Mouse (Mus musculus): ENCODE data around the gene Gm49353. TPM values are rescaled to one million over a fixed set of nuclear protein-coding genes. Genes with fewer than 3 reads are reported as not detected.

Gm49353 gene
- polyA plus RNA-seq, 1 experiment, result not detected

DNA sequence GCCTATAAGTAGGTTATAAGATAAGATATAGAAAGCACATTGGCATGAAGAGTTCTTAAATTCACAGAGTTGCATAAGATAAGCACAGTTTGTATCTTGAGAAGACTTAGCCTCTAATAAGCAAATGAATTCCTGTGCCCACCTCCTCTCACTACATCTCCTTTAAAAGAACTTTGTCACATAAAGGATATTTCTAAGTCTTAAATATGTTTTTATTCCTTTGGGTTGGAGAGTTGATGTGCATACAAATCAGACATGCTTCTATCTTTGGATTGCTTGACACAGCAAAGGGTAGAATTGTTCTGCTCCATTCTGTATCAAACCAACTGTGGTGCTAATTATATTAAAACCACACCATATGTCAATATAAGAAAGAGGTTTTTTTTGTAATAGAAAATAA, 5.0 kb upstream of the Gm49353 start:
- no peak overlapping the region for H3K4me3 ChIP-seq (ENCODE audit: insufficient read depth, low read depth, low read length)
- TF ChIP-seq POLR2A (IDR thresholded peaks at IDR 0.05; ENCODE audit: insufficient read depth, low read depth, low read length) (no peak), CTCF (IDR thresholded peaks at IDR 0.05; ENCODE audit: insufficient read depth, low read depth, low read length) (no peak)
- no peak overlapping the region for H3K27ac ChIP-seq (ENCODE audit: insufficient read depth, low read depth, low read length)
- peaks cover 7% of the 10 kb centered on the region; the same call in 1 of the 2 replicates for H3K4me1 ChIP-seq (ENCODE audit: control insufficient read depth, insufficient read depth, low read length)

GRCm38 (mm10) chr10:29196811-29197210, 1.9 kb upstream of the Gm49353 start:
- no peak for TF ChIP-seq CTCF (IDR thresholded peaks at IDR 0.05; ENCODE audit: insufficient read depth, low read depth, low read length)
- TF ChIP-seq POLR2A (IDR thresholded peaks at IDR 0.05; ENCODE audit: insufficient read depth, low read depth, low read length), result no peak
- 98% methylated on average over 33 of the region's 33 CpGs for WGBS
- H3K4me3 ChIP-seq (ENCODE audit: insufficient read depth, low read depth, low read length), result no peak overlapping the region
- H3K27ac ChIP-seq (ENCODE audit: insufficient read depth, low read depth, low read length), result no peak overlapping the region
- H3K4me1 ChIP-seq (ENCODE audit: control insufficient read depth, insufficient read depth, low read length), result peaks cover 7% of the 10 kb centered on the region; the same call in 1 of the 2 replicates

GRCm38 (mm10) chr10:29199835-29200234, 1.1 kb downstream of the Gm49353 start:
- WGBS, result 86% methylated on average over 3 of the region's 3 CpGs
- no peak overlapping the region for H3K27ac ChIP-seq (ENCODE audit: insufficient read depth, low read depth, low read length)
- TF ChIP-seq CTCF (IDR thresholded peaks at IDR 0.05; ENCODE audit: insufficient read depth, low read depth, low read length) (no peak), POLR2A (IDR thresholded peaks at IDR 0.05; ENCODE audit: insufficient read depth, low read depth, low read length) (no peak)
- peaks cover 7% of the 10 kb centered on the region; the same call in 1 of the 2 replicates for H3K4me1 ChIP-seq (ENCODE audit: control insufficient read depth, insufficient read depth, low read length)
- no peak overlapping the region for H3K4me3 ChIP-seq (ENCODE audit: insufficient read depth, low read depth, low read length)

GRCm38 (mm10) chr10:29200609-29201008, 1.9 kb downstream of the Gm49353 start:
- peaks cover 7% of the 10 kb centered on the region; the same call in 1 of the 2 replicates for H3K4me1 ChIP-seq (ENCODE audit: control insufficient read depth, insufficient read depth, low read length)
- WGBS, result 95% methylated on average over 1 of the region's 1 CpGs
- no peak overlapping the region for H3K27ac ChIP-seq (ENCODE audit: insufficient read depth, low read depth, low read length)
- no peak for TF ChIP-seq POLR2A (IDR thresholded peaks at IDR 0.05; ENCODE audit: insufficient read depth, low read depth, low read length)
- no peak for TF ChIP-seq CTCF (IDR thresholded peaks at IDR 0.05; ENCODE audit: insufficient read depth, low read depth, low read length)
- H3K4me3 ChIP-seq (ENCODE audit: insufficient read depth, low read depth, low read length), result no peak overlapping the region

DNA sequence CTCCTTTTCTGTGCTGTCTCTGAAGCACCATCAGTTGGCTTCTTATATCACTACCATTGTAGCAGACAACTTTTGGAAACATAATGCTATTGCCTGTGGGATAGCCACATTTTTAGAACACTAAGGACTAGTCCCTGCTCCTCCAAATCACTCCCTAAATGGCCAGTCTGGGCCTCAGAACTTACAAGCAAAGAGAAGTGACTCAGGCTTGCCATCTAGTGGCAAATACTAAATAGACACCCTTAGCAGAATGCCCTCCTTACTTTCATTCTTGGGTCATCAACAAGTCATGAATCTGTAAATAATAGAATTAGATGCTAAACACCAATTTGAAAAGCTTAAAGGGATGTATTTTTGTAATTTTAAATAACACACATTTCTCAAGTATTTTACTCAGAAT, 8.0 kb downstream of the Gm49353 start:
- Histone ChIP-seq H3K4me1 (ENCODE audit: control insufficient read depth, insufficient read depth, low read length) (no peaks in the 10 kb centered on the region), H3K4me3 (ENCODE audit: insufficient read depth, low read depth, low read length) (no peak overlapping the region), H3K27ac (ENCODE audit: insufficient read depth, low read depth, low read length) (no peak overlapping the region)
- no peak for TF ChIP-seq POLR2A (IDR thresholded peaks at IDR 0.05; ENCODE audit: insufficient read depth, low read depth, low read length)
- no peak for TF ChIP-seq CTCF (IDR thresholded peaks at IDR 0.05; ENCODE audit: insufficient read depth, low read depth, low read length)

- TF ChIP-seq POLR2A (IDR thresholded peaks at IDR 0.05; ENCODE audit: insufficient read depth, low read depth, low read length) (no peak), CTCF (IDR thresholded peaks at IDR 0.05; ENCODE audit: insufficient read depth, low read depth, low read length) (no peak)
- WGBS, result 39% methylated on average over 3 of the region's 3 CpGs
These were observed 10.0 kb downstream of the Gm49353 start for GRCm38 (mm10) chr10:29208735-29209134.

DNA sequence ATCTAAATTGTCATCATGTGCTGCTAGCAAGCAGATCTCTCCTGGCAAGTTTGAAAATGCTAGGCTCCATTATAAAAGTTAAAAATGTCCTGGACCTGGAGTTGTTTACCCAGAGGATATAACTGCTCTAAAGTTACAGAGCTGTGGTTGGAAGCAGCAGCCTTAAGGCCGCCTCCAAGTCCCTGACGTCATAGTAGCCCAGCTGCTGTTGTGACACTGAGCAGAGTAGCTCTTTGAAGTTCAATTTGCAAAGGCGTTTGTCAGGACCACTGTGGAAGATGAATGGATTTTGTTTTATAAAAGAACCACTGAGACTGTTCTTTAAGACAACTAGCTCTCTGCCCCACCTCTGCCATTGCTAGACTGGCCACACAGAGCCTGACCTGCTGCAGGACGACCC, 12.7 kb downstream of the Gm49353 start, which contains the start of gene 9330159F19Rik:
TSS of gene 9330159F19Rik (plus strand) at position 154 of the 400 bp plus-strand sequence.
- Histone ChIP-seq H3K27ac (ENCODE audit: insufficient read depth, low read depth, low read length) (peak within 1 kb of the TSS; percentile 13; the same call in 1 of the 2 replicates), H3K4me1 (ENCODE audit: control insufficient read depth, insufficient read depth, low read length) (no peaks in the 10 kb centered on the region), H3K4me3 (ENCODE audit: insufficient read depth, low read depth, low read length) (0 out of 2 replicates have a peak within 1 kb of the TSS, but pooled peaks have one; percentile 3)
- TF ChIP-seq POLR2A (IDR thresholded peaks at IDR 0.05; ENCODE audit: insufficient read depth, low read depth, low read length) (no peak), CTCF (IDR thresholded peaks at IDR 0.05; ENCODE audit: insufficient read depth, low read depth, low read length) (no peak)
- WGBS, result 14% methylated on average over 4 of the region's 4 CpGs

More at GRCm38 (mm10) chr10:29208735-29209134, 10.0 kb downstream of the Gm49353 start:
- H3K27ac ChIP-seq (ENCODE audit: insufficient read depth, low read depth, low read length), result no peak overlapping the region
- H3K4me3 ChIP-seq (ENCODE audit: insufficient read depth, low read depth, low read length), result no peak overlapping the region
- no peaks in the 10 kb centered on the region for H3K4me1 ChIP-seq (ENCODE audit: control insufficient read depth, insufficient read depth, low read length)

GRCm38 (mm10) chr10:29213534-29214100, 14.9 kb downstream of the Gm49353 start:
- no peak overlapping the region; the same call in 1 of the 2 replicates for H3K27ac ChIP-seq (ENCODE audit: insufficient read depth, low read depth, low read length)
- no peak for TF ChIP-seq POLR2A (IDR thresholded peaks at IDR 0.05; ENCODE audit: insufficient read depth, low read depth, low read length)
- no peak for TF ChIP-seq CTCF (IDR thresholded peaks at IDR 0.05; ENCODE audit: insufficient read depth, low read depth, low read length)
- H3K4me1 ChIP-seq (ENCODE audit: control insufficient read depth, insufficient read depth, low read length), result no peaks in the 10 kb centered on the region
- no peak overlapping the region for H3K4me3 ChIP-seq (ENCODE audit: insufficient read depth, low read depth, low read length)
- 26% methylated on average over 3 of the region's 3 CpGs for WGBS

GRCm38 (mm10) chr10:29216957-29217356, 18.2 kb downstream of the Gm49353 start:
- Histone ChIP-seq H3K4me3 (ENCODE audit: insufficient read depth, low read depth, low read length) (no peak overlapping the region), H3K27ac (ENCODE audit: insufficient read depth, low read depth, low read length) (no peak overlapping the region), H3K4me1 (ENCODE audit: control insufficient read depth, insufficient read depth, low read length) (no peaks in the 10 kb centered on the region)
- 97% methylated on average over 1 of the region's 1 CpGs for WGBS
- TF ChIP-seq CTCF (IDR thresholded peaks at IDR 0.05; ENCODE audit: insufficient read depth, low read depth, low read length), result no peak
- TF ChIP-seq POLR2A (IDR thresholded peaks at IDR 0.05; ENCODE audit: insufficient read depth, low read depth, low read length), result no peak

Data from olfactory bulb, adult 2 months (tissue).